Mouse (Mus musculus) spleen, postnatal 14 days (tissue): ENCODE data around the gene Ldlrap1.
"Not testable (repeated sequence)": the region's sequence is repeated elsewhere in the genome, so short reads cannot be mapped to it uniquely, and the experiment has no call there.

Experiments
- DNase-seq, 2 experiments: peaks; one replicate each; pipeline ENCODE4 v3.0.0; 2021 to 2022; ENCODE audit warnings: low spot score in 2 of 2

The Ldlrap1 gene

GRCm38 (mm10) chr4:134767426-134768225 is at the start of gene Ldlrap1:
Gene Ldlrap1, minus strand, starts transcription at chr4:134768024.
- DNase-seq = peak; percentile 75 to 78

GRCm38 (mm10) chr4:134814229-134814571 is 46.4 kb upstream of the Ldlrap1 start:
- no peak for DNase-seq

- no peak for DNase-seq
Measured at GRCm38 (mm10) chr4:134813406-134814228, 45.8 kb upstream of the Ldlrap1 start.

GRCm38 (mm10) chr4:134804765-134805164 is 36.9 kb upstream of the Ldlrap1 start:
- no peak for DNase-seq

GRCm38 (mm10) chr4:134802765-134803164 is 34.9 kb upstream of the Ldlrap1 start:
- no peak for DNase-seq

GRCm38 (mm10) chr4:134802155-134802554 is 34.3 kb upstream of the Ldlrap1 start:
- DNase-seq = no peak

- DNase-seq = no peak
Measured at GRCm38 (mm10) chr4:134800693-134801092, 32.9 kb upstream of the Ldlrap1 start.

GRCm38 (mm10) chr4:134800098-134800497 is 32.3 kb upstream of the Ldlrap1 start:
- no peak for DNase-seq

GRCm38 (mm10) chr4:134799272-134799671 is 31.4 kb upstream of the Ldlrap1 start:
- peak; percentile 54 to 70 for DNase-seq

GRCm38 (mm10) chr4:134798861-134799260 is 31.0 kb upstream of the Ldlrap1 start:
- DNase-seq = no peak

GRCm38 (mm10) chr4:134797621-134798020 is 29.8 kb upstream of the Ldlrap1 start:
- DNase-seq = no peak

GRCm38 (mm10) chr4:134796581-134797361 is 28.9 kb upstream of the Ldlrap1 start:
- no peak for DNase-seq

GRCm38 (mm10) chr4:134795819-134796485 is 28.1 kb upstream of the Ldlrap1 start:
- no peak for DNase-seq

- DNase-seq = not testable (repeated sequence)
Measured at GRCm38 (mm10) chr4:134794959-134795358, 27.1 kb upstream of the Ldlrap1 start.

GRCm38 (mm10) chr4:134793213-134793956 is 25.6 kb upstream of the Ldlrap1 start:
- DNase-seq = peak in 1 of 2 experiments; percentile 54

- DNase-seq = no peak
Measured at GRCm38 (mm10) chr4:134791731-134792130, 23.9 kb upstream of the Ldlrap1 start.

GRCm38 (mm10) chr4:134786946-134787345 is 19.1 kb upstream of the Ldlrap1 start:
- DNase-seq = no peak

- DNase-seq = no peak
Measured at GRCm38 (mm10) chr4:134784701-134785100, 16.9 kb upstream of the Ldlrap1 start.

- no peak for DNase-seq
Measured at GRCm38 (mm10) chr4:134779136-134779934, 11.5 kb upstream of the Ldlrap1 start.

- no peak for DNase-seq
Measured at GRCm38 (mm10) chr4:134776246-134776645, 8.4 kb upstream of the Ldlrap1 start.
